Mouse (Mus musculus) bone marrow, adult 2 months (tissue): Measurements from ENCODE around the gene Frmd3.

Experiments used
- CTCF ChIP-seq: fragments of 200-500 bp; IDR thresholded peaks from 2 replicates; pipeline ENCODE4 v1.5.1; 2011; ENCODE audit warnings: low read length, control low read depth; ENCODE audit not compliant: control insufficient read depth, insufficient read depth
- POLR2A ChIP-seq: fragments of 200-500 bp; IDR thresholded peaks from 2 replicates; pipeline ENCODE4 v1.6.1; 2011; ENCODE audit warnings: low read depth, mild to moderate bottlenecking, control low read depth, low read length, borderline replicate concordance; ENCODE audit not compliant: control insufficient read depth

DNA sequence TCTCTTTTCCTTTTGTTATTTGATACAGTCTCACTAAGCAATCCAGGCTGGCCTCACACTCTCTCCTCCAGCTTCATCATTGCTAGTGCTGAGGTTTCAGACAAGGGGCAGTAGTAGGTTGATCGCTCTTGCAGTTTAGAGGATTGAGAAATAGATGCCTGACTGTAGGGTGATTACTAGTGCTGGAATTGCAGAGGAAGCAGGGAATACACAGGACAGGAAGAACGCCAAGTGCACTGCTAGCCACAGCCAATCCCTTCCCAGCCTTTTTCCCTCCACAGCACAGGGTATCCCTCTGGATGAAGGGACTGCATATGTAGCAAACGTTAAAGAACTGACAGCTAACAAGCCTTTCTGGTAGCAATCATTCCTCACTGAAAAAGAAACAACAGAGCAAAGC lies 965 bp upstream of the Frmd3 start:
- TF ChIP-seq CTCF (no peak), POLR2A (no peak)
